Mouse (Mus musculus): ENCODE data around the gene Retreg3.

- TF ChIP-seq CTCF (IDR thresholded peaks at IDR 0.05): no peak
- TF ChIP-seq EP300 (IDR thresholded peaks at IDR 0.05): no peak
These were observed 43.1 kb upstream of the Retreg3 start for GRCm38 (mm10) chr11:101162772-101163171.

All from lung, postnatal 0 days (tissue).